Comparison of ENCODE assay signal across 20 mouse cellular contexts in genomic region chr2:73654059-73654891, GRCm38 (mm10).
A peak's percentile ranks its signal among the peaks of the same experiment; 100 is the strongest.
DNase-seq lines count a peak whose midpoint lies in the region; ATAC-seq and TF ChIP-seq lines count a peak whose summit lies in the region.
"Had no signal": no experiment of that assay in that cellular context is flagged by ENCODE, and none has a peak within 500 bp of the region (broad histone marks: within the 10 kb centered on the region; RNA-seq: fewer than 3 reads in every experiment).

No protein-coding gene starts in this region.

- peak overlapping the region; percentile 2; the same call in 1 of the 2 replicates for H3K9ac ChIP-seq in heart, embryonic 12.5 days
- no peak overlapping the region for H3K9ac ChIP-seq in heart, adult 2 months (ENCODE audit: low read depth, low read length)
- no peak overlapping the region for H3K9ac ChIP-seq in midbrain, embryonic 15.5 days
- no peak overlapping the region for H3K9ac ChIP-seq in midbrain, embryonic 14.5 days (replicated peaks; ENCODE audit: low read length)
- H3K9ac ChIP-seq in stomach, embryonic 16.5 days (ENCODE audit: low read length): no peak overlapping the region
- H3K9ac ChIP-seq: embryonic facial prominence, embryonic 12.5 days; hindbrain, embryonic 14.5 days; liver, embryonic 14.5 days had no signal

- no peak for TF ChIP-seq EP300 in heart, adult 2 months (IDR thresholded peaks at IDR 0.05; ENCODE audit: insufficient read depth, low read depth, low read length)

- TF ChIP-seq POLR2A in heart, adult 2 months (IDR thresholded peaks at IDR 0.05; ENCODE audit: insufficient read depth, low read depth, low read length): no peak

- ATAC-seq in heart, embryonic 12.5 days (ENCODE audit: insufficient number of reproducible peaks, low FRiP score): no peak
- ATAC-seq in midbrain, embryonic 15.5 days (replicated peaks): no peak
- no peak for ATAC-seq in midbrain, embryonic 14.5 days (ENCODE audit: low FRiP score, low TSS enrichment)
- no peak for ATAC-seq in stomach, embryonic 16.5 days (ENCODE audit: insufficient read depth, low FRiP score)
- ATAC-seq: Patski had no signal

- H3K4me1 ChIP-seq in heart, embryonic 12.5 days (replicated peaks): peaks cover 15% of the 10 kb centered on the region
- peaks cover 4% of the 10 kb centered on the region for H3K4me1 ChIP-seq in heart, adult 2 months (ENCODE audit: control insufficient read depth, insufficient read depth, low read length)
- peaks cover 21% of the 10 kb centered on the region for H3K4me1 ChIP-seq in midbrain, embryonic 15.5 days
- H3K4me1 ChIP-seq in midbrain, embryonic 14.5 days (ENCODE audit: control insufficient read depth, insufficient read depth, low read length): peaks cover 22% of the 10 kb centered on the region
- H3K4me1 ChIP-seq in stomach, embryonic 16.5 days (ENCODE audit: control insufficient read depth, insufficient read depth, low read length): 0 out of 2 replicates have a peak, but pooled peaks cover 5% of the 10 kb centered on the region
- H3K4me1 ChIP-seq: limb, embryonic 10.5 days had no signal

- H3K36me3 ChIP-seq in heart, embryonic 12.5 days: no peaks in the 10 kb centered on the region
- H3K36me3 ChIP-seq in heart, adult 2 months (ENCODE audit: control insufficient read depth, insufficient read depth, low read length): no peaks in the 10 kb centered on the region; the same call in 1 of the 2 replicates
- H3K36me3 ChIP-seq in midbrain, embryonic 15.5 days (replicated peaks): no peaks in the 10 kb centered on the region
- H3K36me3 ChIP-seq in midbrain, embryonic 14.5 days (ENCODE audit: control insufficient read depth, insufficient read depth, low read length): no peaks in the 10 kb centered on the region
- H3K36me3 ChIP-seq in stomach, embryonic 16.5 days (ENCODE audit: control insufficient read depth, insufficient read depth, low read length): no peaks in the 10 kb centered on the region
- H3K36me3 ChIP-seq: embryonic facial prominence, embryonic 12.5 days had no signal

- no peak overlapping the region for H3K4me3 ChIP-seq in heart, embryonic 12.5 days
- no peak overlapping the region for H3K4me3 ChIP-seq in heart, adult 2 months
- H3K4me3 ChIP-seq in layer of hippocampus, adult 2 months: peak overlapping the region; percentile 58
- no peak overlapping the region for H3K4me3 ChIP-seq in midbrain, embryonic 15.5 days
- no peak overlapping the region for H3K4me3 ChIP-seq in midbrain, embryonic 14.5 days (replicated peaks; ENCODE audit: low read depth, low read length)
- H3K4me3 ChIP-seq in stomach, embryonic 16.5 days (replicated peaks; ENCODE audit: low read length): no peak overlapping the region
- H3K4me3 ChIP-seq: embryonic facial prominence, embryonic 12.5 days; limb, embryonic 10.5 days had no signal

- H3K27me3 ChIP-seq in heart, embryonic 12.5 days (replicated peaks): no peaks in the 10 kb centered on the region
- H3K27me3 ChIP-seq in heart, adult 2 months (ENCODE audit: control insufficient read depth, insufficient read depth, low read length): no peaks in the 10 kb centered on the region
- no peaks in the 10 kb centered on the region for H3K27me3 ChIP-seq in midbrain, embryonic 15.5 days (replicated peaks)
- H3K27me3 ChIP-seq in midbrain, embryonic 14.5 days (ENCODE audit: control insufficient read depth, insufficient read depth, low read length): no peaks in the 10 kb centered on the region
- H3K27me3 ChIP-seq in stomach, embryonic 16.5 days (ENCODE audit: control insufficient read depth, insufficient read depth, low read length): no peaks in the 10 kb centered on the region
- H3K27me3 ChIP-seq: embryonic facial prominence, embryonic 12.5 days; Patski had no signal

- H3K4me2 ChIP-seq in heart, embryonic 12.5 days: no peak overlapping the region
- no peak overlapping the region for H3K4me2 ChIP-seq in midbrain, embryonic 15.5 days
- H3K4me2 ChIP-seq in midbrain, embryonic 14.5 days (ENCODE audit: low read length): no peak overlapping the region
- no peak overlapping the region for H3K4me2 ChIP-seq in stomach, embryonic 16.5 days (ENCODE audit: low read depth, low read length)
- H3K4me2 ChIP-seq: embryonic facial prominence, embryonic 12.5 days; hindbrain, embryonic 14.5 days had no signal

- H3K9me3 ChIP-seq in heart, embryonic 12.5 days (replicated peaks): no peaks in the 10 kb centered on the region
- H3K9me3 ChIP-seq in midbrain, embryonic 15.5 days: no peaks in the 10 kb centered on the region
- no peaks in the 10 kb centered on the region for H3K9me3 ChIP-seq in midbrain, embryonic 14.5 days (ENCODE audit: control insufficient read depth, low read length)
- H3K9me3 ChIP-seq in stomach, embryonic 16.5 days (replicated peaks; ENCODE audit: control insufficient read depth, low read length): no peaks in the 10 kb centered on the region
- H3K9me3 ChIP-seq: embryonic facial prominence, embryonic 12.5 days; limb, embryonic 10.5 days had no signal

- H3K27ac ChIP-seq in heart, embryonic 12.5 days (ENCODE audit: poor library complexity, severe bottlenecking): peak overlapping the region; percentile 72
- no peak overlapping the region for H3K27ac ChIP-seq in heart, adult 2 months
- H3K27ac ChIP-seq in layer of hippocampus, adult 2 months: peak overlapping the region; percentile 97
- H3K27ac ChIP-seq in midbrain, embryonic 15.5 days: 0 out of 2 replicates have a peak overlapping the region, but pooled peaks have one; percentile 20
- no peak overlapping the region for H3K27ac ChIP-seq in midbrain, embryonic 14.5 days (replicated peaks; ENCODE audit: low read depth, low read length)
- H3K27ac ChIP-seq in stomach, embryonic 16.5 days (ENCODE audit: low read length): peak overlapping the region; percentile 44; the same call in 1 of the 2 replicates
- H3K27ac ChIP-seq: embryonic facial prominence, embryonic 12.5 days; hindbrain, embryonic 14.5 days; limb, embryonic 10.5 days; liver, embryonic 14.5 days had no signal

- 55% methylated on average over 4 of the region's 4 CpGs for WGBS in heart, embryonic 12.5 days
- 71% methylated on average over 4 of the region's 4 CpGs for WGBS in heart, adult 2 months
- WGBS in midbrain, embryonic 15.5 days: 82% methylated on average over 4 of the region's 4 CpGs
- WGBS in midbrain, embryonic 14.5 days: 84% methylated on average over 4 of the region's 4 CpGs
- 52% methylated on average over 4 of the region's 4 CpGs for WGBS in stomach, embryonic 16.5 days

- no peaks in the 10 kb centered on the region for H3K79me2 ChIP-seq in heart, adult 2 months (replicated peaks; ENCODE audit: control insufficient read depth, insufficient read depth, low read length)

- no peak for DNase-seq in heart, adult 2 months
- DNase-seq in layer of hippocampus, adult 2 months (ENCODE audit: low spot score in 2 of 2): peak in 1 of 2 experiments; percentile 6
- no peak for DNase-seq in layer of hippocampus, adult 11-12 months (ENCODE audit: low spot score)
- no peak for DNase-seq in midbrain, embryonic 14.5 days
- DNase-seq: B cell, adult 2 months; cerebellum, adult 11 months; gastrocnemius, postnatal 36 days; kidney, adult 18-20 months; kidney, postnatal 36 days; right cerebral cortex, adult 18-20 months; spleen, adult 18-20 months; thymus, postnatal 4 days had no signal

- no peak for TF ChIP-seq CTCF in heart, adult 2 months (IDR thresholded peaks at IDR 0.05)
- TF ChIP-seq CTCF in layer of hippocampus, adult 2 months (conservative IDR thresholded peaks at IDR 0.05): no peak

- intact Hi-C loops in heart, adult 2 months (cut with DNase I): no loop called here

Comparison
In these comparisons a context has a peak if more than half of its experiments do, and no peak if none do; other contexts are left out.
1. H3K27ac ChIP-seq: peak in heart, embryonic 12.5 days (single experiment), layer of hippocampus, adult 2 months (single experiment), midbrain, embryonic 15.5 days (single experiment) and stomach, embryonic 16.5 days (single experiment); none in heart, adult 2 months (single experiment) and midbrain, embryonic 14.5 days (single experiment).